Mouse (Mus musculus) right cerebral cortex, postnatal 4 days (tissue): ENCODE data around the gene Ccl7.
A peak's percentile ranks its signal among the peaks of the same experiment; 100 is the strongest.

Experiments
- DNase-seq: peaks from one replicate; pipeline ENCODE4 v3.0.0-alpha.2; 2022

Ccl7 gene

GRCm38 (mm10) chr11:82045471-82045870 is at the start of gene Ccl7:
Ccl7 (plus strand) TSS chr11:82045712.
- peak; percentile 4 for DNase-seq

- peak; percentile 81 for DNase-seq
Observed at GRCm38 (mm10) chr11:81996172-81996841, 49.2 kb upstream of the Ccl7 start.

GRCm38 (mm10) chr11:81997085-81997484 is 48.4 kb upstream of the Ccl7 start:
- no peak for DNase-seq

GRCm38 (mm10) chr11:81998646-81999045 is 46.9 kb upstream of the Ccl7 start:
- no peak for DNase-seq

- DNase-seq: no peak
Observed at GRCm38 (mm10) chr11:81999469-81999868, 46.0 kb upstream of the Ccl7 start.

DNA sequence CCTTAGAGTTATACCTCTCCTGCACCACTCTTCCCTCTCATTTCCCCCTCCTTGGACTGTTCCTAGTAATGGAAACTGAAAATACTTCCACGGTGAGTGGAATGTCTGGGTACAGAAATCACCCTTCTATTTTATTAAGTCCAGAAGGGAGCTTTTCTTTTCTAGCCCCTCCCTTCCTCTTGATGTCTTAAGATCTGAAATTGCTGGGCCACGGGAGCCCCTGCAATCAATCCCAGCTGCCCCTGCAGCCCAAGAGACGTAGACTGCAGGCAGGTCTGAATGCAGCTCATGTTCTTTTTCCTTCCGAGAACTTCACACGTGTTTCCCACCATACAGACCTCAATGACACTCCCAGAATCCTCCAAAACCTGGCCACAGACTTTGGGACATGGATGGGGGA is 44.9 kb upstream of the Ccl7 start:
- DNase-seq: no peak

GRCm38 (mm10) chr11:82004810-82005209 is 40.7 kb upstream of the Ccl7 start:
- no peak for DNase-seq

GRCm38 (mm10) chr11:82006796-82007423 is 38.6 kb upstream of the Ccl7 start:
- no peak for DNase-seq

GRCm38 (mm10) chr11:82010115-82010514 is 35.4 kb upstream of the Ccl7 start:
- DNase-seq: no peak

- no peak for DNase-seq
Observed at GRCm38 (mm10) chr11:82011411-82012193, 33.9 kb upstream of the Ccl7 start.

DNA sequence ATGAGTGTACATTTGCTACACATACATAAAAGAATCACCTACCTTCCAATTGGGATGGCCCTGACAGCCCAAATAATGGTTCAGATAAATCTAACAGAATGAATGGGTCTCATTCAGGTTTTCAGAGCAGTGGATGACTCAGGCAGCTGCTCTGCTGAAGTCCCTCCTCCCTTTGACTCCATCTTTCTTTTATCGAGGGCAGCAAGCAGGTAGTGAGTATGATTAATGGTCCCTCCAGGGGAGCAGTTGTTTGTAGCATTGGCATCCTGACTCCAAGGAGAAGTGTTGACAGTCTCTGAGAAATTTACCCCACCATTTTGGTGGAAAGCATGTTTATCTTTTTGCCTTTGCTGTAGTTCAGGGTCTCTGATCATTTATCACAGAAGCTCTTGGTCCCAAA is 31.8 kb upstream of the Ccl7 start:
- no peak for DNase-seq

DNA sequence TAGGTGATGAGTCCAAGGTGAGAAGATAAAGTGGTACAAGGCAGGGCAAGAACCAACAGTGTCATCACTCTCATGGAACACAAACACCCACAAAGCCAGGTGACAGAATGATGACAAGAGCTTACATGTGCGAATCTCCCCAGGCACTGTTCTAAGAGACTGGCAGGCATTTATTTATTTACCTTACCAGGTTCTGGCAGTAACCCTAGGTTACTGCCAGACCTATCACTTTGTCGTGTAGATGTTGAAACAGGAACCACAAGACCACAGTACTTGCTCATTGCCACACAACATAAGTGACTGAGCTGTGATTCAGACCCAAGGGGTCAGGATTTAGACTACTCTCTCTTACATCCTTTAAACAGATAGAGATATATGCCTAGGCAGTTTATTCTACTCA is 30.4 kb upstream of the Ccl7 start:
- DNase-seq: no peak

DNA sequence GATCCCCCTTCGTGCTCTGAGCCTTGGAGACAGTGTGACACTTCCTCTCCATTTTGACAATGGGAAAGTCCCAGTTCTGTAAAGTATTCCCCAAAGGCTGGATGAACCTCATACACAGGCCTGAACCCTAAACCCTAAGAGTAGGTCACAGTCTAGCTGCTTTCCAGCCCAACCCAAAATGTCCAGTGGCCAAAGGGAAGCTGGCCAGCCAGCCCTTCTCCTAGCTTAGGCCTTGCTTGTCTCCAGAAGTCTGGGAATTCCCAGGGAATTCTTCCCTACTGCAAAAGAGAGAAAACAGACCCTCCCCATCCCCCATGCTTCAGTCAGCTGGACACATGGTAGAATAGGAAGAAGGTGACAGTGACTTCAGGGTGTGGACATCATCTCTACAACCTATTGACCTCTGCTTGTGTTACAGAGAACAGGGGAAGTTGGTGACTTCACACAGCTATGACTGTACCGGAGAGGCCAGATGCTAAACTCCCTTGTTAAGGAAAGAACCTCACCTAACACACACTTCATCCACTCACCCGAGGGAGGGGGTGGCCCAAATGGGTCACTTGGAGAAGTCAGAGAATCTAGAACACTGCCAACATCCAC is 29.2 kb upstream of the Ccl7 start:
- no peak for DNase-seq

GRCm38 (mm10) chr11:82019389-82019788 is 26.1 kb upstream of the Ccl7 start:
- DNase-seq: no peak

DNA sequence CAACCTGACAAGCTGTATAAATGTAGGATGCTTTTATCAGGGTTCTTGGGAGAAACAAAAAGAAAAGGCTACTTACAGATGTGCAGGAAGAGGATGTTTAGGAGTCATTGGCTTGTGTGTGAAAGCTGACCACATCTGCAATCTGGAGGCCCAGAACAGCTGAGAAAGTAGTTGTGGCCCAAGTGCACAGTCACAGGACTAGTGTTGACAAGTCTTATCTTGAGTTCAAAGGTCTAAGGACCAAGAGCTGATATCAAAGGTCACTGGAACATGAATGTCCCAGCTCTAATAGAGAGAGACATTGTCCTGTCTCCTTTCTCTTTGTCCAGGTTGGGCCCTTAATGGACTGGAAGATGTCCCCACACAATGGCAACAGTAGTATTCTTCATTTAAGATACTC is 25.7 kb upstream of the Ccl7 start:
- no peak for DNase-seq

DNA sequence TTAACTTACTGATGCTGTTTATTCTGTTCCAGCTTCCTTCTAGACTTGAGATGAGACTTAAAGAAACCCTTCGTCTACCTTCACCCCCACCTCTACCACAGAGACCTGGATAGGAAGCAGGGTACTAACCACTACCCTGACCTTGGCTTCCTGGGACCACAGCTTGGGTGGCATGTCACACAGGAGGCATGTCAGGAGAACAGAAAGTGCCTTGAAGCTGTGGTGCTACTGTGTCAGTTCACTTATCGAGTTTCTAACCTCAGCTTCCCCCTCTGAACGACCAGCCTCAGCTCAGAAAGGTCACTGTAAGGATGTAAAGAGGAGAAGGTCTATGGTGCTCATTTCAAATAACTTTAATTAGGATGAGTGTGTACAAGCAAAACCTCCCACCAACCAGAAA is 24.1 kb upstream of the Ccl7 start:
- no peak for DNase-seq

GRCm38 (mm10) chr11:82022504-82023056 is 22.9 kb upstream of the Ccl7 start:
- DNase-seq: no peak

GRCm38 (mm10) chr11:82023769-82024168 is 21.7 kb upstream of the Ccl7 start:
- no peak for DNase-seq

DNA sequence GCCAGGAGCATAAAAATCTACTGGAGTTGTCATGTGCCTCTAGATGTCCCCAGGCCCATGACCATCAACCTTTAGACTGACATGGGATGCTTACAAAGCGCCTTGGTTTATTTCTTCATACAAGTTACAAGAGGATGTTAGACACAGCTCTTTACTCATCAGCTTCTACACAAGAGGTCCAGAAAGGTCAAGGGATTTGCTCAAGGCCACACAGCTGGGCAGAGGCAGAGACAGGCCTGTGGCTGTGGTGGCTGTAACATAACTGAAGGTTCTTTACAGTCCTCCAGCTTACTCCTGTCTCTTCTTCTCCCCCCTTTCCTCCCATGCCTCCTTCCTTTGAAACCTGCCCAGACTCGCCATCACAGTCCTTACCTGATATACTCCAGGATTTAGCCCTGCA is 15.3 kb upstream of the Ccl7 start:
- DNase-seq: no peak

- no peak for DNase-seq
Observed at GRCm38 (mm10) chr11:82032136-82032535, 13.4 kb upstream of the Ccl7 start.

DNA sequence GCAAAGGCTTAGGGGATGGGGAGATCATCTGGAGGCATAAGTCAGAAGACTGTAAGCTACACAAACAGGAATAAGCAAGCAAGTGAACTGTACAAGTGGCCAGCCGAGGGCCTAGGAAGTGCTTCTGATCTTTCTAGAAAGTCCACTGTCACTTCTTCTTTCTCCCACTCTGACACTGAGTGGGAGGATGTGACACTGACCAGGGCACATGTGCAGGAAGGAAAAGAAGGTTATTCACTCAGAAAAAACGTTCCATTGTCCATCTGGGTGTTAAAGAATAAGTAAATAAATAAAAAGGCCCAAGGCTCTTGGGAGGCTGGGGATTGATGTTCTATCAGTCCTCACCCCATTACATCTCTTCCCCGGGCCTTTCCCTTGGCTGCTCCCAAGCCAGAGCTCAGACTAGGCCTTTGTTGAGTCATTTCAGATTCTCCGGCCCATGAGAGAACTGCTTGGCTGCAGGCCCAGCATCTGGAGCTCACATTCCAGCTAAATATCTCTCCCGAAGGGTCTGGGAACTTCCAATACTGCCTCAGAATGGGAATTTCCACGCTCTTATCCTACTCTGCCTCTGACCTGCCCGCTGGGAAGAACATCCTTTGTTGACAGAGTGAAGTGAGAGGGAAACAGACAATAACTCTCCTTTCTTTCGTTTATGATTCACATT is 12.7 kb upstream of the Ccl7 start:
- peak; percentile 19 for DNase-seq

DNA sequence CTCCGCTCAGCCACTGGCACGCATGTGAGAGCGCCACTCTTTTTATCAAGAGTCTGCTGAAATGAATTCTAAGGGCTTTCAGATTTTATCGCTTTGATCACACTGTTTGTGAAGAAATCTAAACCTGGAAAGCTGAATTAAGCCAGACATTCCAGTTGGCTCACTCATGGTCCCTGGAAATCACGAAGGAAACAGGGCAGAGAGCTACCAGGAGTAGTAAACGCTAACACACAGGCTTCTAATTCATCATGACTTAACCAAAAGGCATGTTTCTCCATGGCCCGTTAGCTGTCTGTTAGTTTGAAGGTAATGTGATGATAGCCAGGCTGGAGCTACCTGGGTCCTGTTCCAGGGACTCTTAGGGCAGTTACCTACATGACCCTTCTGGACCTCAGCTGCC is 11.1 kb upstream of the Ccl7 start:
- DNase-seq: no peak

DNA sequence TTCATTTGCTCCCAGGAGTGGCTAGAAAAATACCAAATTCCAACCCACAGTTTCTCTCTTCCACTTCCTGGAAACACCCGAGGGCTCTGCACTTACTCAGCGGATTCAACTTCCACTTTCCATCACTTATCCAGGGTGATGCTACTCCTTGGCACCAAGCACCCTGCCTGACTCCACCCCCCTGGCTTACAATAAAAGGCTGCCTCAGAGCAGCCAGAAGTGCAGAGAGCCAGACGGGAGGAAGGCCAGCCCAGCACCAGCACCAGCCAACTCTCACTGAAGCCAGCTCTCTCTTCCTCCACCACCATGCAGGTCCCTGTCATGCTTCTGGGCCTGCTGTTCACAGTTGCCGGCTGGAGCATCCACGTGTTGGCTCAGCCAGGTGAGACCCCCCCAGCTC is 10.2 kb upstream of the Ccl7 start, which contains the start of gene Ccl2:
Gene Ccl2, plus strand, starts transcription at position 216 of the 400 bp plus-strand sequence.
- DNase-seq: peak; percentile 29
